Mouse (Mus musculus): ENCODE data around the gene Dhrs11. TPM values are rescaled to one million over a fixed set of nuclear protein-coding genes. Genes with fewer than 3 reads are reported as not detected.
"Not testable (repeated sequence)": the region's sequence is repeated elsewhere in the genome, so short reads cannot be mapped to it uniquely, and the experiment has no call there.

The Dhrs11 gene
- 13.1 and 15.1 TPM in 2 replicates for polyA plus RNA-seq (2016; fragmentation: Nextera tagmentation; extraction: Ambion mirVana)

- peaks cover 21% of the 10 kb centered on the region for H3K4me1 ChIP-seq (replicated peaks)
- peak within 1 kb of the TSS; percentile 82 for H3K27ac ChIP-seq
- H3K9me3 ChIP-seq, result no peaks in the 10 kb centered on the region
Measured at GRCm38 (mm10) chr11:84828516-84829399, at the start of gene Dhrs11. Gene Dhrs11 (minus strand): TSS chr11:84828994.

GRCm38 (mm10) chr11:84876020-84876419 is 47.2 kb upstream of the Dhrs11 start:
- not testable (repeated sequence) for DNase-seq (ENCODE audit: low spot score); H3K4me3 ChIP-seq; H3K27ac ChIP-seq; H3K27me3 ChIP-seq (ENCODE audit: insufficient read depth, poor library complexity, severe bottlenecking); H3K9me3 ChIP-seq
- H3K4me1 ChIP-seq (replicated peaks), result peaks cover 27% of the 10 kb centered on the region
- H3K36me3 ChIP-seq, result peaks cover 28% of the 10 kb centered on the region
- WGBS, result 56% methylated on average over 1 of the region's 1 CpGs

More at GRCm38 (mm10) chr11:84828516-84829399, at the start of gene Dhrs11:
- DNase-seq (ENCODE audit: low spot score), result peak; percentile 89
- H3K27me3 ChIP-seq (ENCODE audit: insufficient read depth, poor library complexity, severe bottlenecking), result no peaks in the 10 kb centered on the region
- H3K36me3 ChIP-seq, result peaks cover 44% of the 10 kb centered on the region
- WGBS, result under 1% methylated on average over 62 of the region's 62 CpGs
- peak within 1 kb of the TSS; percentile 76 for H3K4me3 ChIP-seq

- peaks cover 26% of the 10 kb centered on the region for H3K36me3 ChIP-seq
- 84% methylated on average over 1 of the region's 1 CpGs for WGBS
- H3K27ac ChIP-seq, result no peak overlapping the region
- H3K4me3 ChIP-seq, result no peak overlapping the region
- no peaks in the 10 kb centered on the region for H3K9me3 ChIP-seq
- H3K27me3 ChIP-seq (ENCODE audit: insufficient read depth, poor library complexity, severe bottlenecking), result no peaks in the 10 kb centered on the region
- H3K4me1 ChIP-seq (replicated peaks), result peaks cover 27% of the 10 kb centered on the region
- DNase-seq (ENCODE audit: low spot score), result no peak
Measured at GRCm38 (mm10) chr11:84873042-84873833, 44.4 kb upstream of the Dhrs11 start.

GRCm38 (mm10) chr11:84871548-84872069 is 42.8 kb upstream of the Dhrs11 start:
- no peaks in the 10 kb centered on the region for H3K9me3 ChIP-seq
- no peak for DNase-seq (ENCODE audit: low spot score)
- peak overlapping the region; percentile 97 for H3K27ac ChIP-seq
- peak overlapping the region; percentile 96 for H3K4me3 ChIP-seq
- 81% methylated on average over 4 of the region's 4 CpGs for WGBS
- peaks cover 15% of the 10 kb centered on the region for H3K36me3 ChIP-seq
- H3K4me1 ChIP-seq (replicated peaks), result peaks cover 38% of the 10 kb centered on the region
- H3K27me3 ChIP-seq (ENCODE audit: insufficient read depth, poor library complexity, severe bottlenecking), result no peaks in the 10 kb centered on the region

- WGBS, result 3% methylated on average over 10 of the region's 10 CpGs
- DNase-seq (ENCODE audit: low spot score), result no peak
- H3K27me3 ChIP-seq (ENCODE audit: insufficient read depth, poor library complexity, severe bottlenecking), result no peaks in the 10 kb centered on the region
- H3K9me3 ChIP-seq, result no peaks in the 10 kb centered on the region
- H3K4me1 ChIP-seq (replicated peaks), result peaks cover 41% of the 10 kb centered on the region
- H3K27ac ChIP-seq, result peak overlapping the region; percentile 97
- H3K36me3 ChIP-seq, result peaks cover 11% of the 10 kb centered on the region
- peak overlapping the region; percentile 96 for H3K4me3 ChIP-seq
Measured at GRCm38 (mm10) chr11:84871046-84871445, 42.3 kb upstream of the Dhrs11 start.

- Histone ChIP-seq H3K4me1 (replicated peaks) (peaks cover 41% of the 10 kb centered on the region), H3K4me3 (peak within 1 kb of the TSS; percentile 96), H3K27ac (peak within 1 kb of the TSS; percentile 97), H3K27me3 (ENCODE audit: insufficient read depth, poor library complexity, severe bottlenecking) (no peaks in the 10 kb centered on the region), H3K9me3 (no peaks in the 10 kb centered on the region), H3K36me3 (peaks cover 11% of the 10 kb centered on the region)
- peak; percentile 91 for DNase-seq (ENCODE audit: low spot score)
- WGBS, result under 1% methylated on average over 59 of the region's 62 CpGs
Measured at GRCm38 (mm10) chr11:84870337-84871043, 41.7 kb upstream of the Dhrs11 start, which contains the start of gene Ggnbp2. Gene Ggnbp2 (minus strand): TSS chr11:84870817.

- peaks cover 10% of the 10 kb centered on the region for H3K36me3 ChIP-seq
- peak; percentile 98 for DNase-seq (ENCODE audit: low spot score)
- under 1% methylated on average over 61 of the region's 61 CpGs for whole genome bisulfite sequencing
Measured at GRCm38 (mm10) chr11:84869537-84870232, 40.9 kb upstream of the Dhrs11 start.

GRCm38 (mm10) chr11:84868786-84869259 is 40.0 kb upstream of the Dhrs11 start:
- no peak for DNase-seq (ENCODE audit: low spot score)
- WGBS, result 18% methylated on average over 7 of the region's 7 CpGs
- H3K27me3 ChIP-seq (ENCODE audit: insufficient read depth, poor library complexity, severe bottlenecking), result no peaks in the 10 kb centered on the region
- peaks cover 41% of the 10 kb centered on the region for H3K4me1 ChIP-seq (replicated peaks)
- peak overlapping the region; percentile 97 for H3K27ac ChIP-seq
- H3K4me3 ChIP-seq, result peak overlapping the region; percentile 96
- H3K9me3 ChIP-seq, result no peaks in the 10 kb centered on the region
- peaks cover 5% of the 10 kb centered on the region for H3K36me3 ChIP-seq

More at GRCm38 (mm10) chr11:84869537-84870232, 40.9 kb upstream of the Dhrs11 start:
- Histone ChIP-seq H3K4me3 (peak overlapping the region; percentile 96), H3K4me1 (replicated peaks) (peaks cover 41% of the 10 kb centered on the region), H3K9me3 (no peaks in the 10 kb centered on the region), H3K27ac (peak overlapping the region; percentile 97), H3K27me3 (ENCODE audit: insufficient read depth, poor library complexity, severe bottlenecking) (no peaks in the 10 kb centered on the region)

- 93% methylated on average over 2 of the region's 2 CpGs for WGBS
- Histone ChIP-seq H3K9me3 (no peaks in the 10 kb centered on the region), H3K4me1 (replicated peaks) (peaks cover 41% of the 10 kb centered on the region), H3K27me3 (ENCODE audit: insufficient read depth, poor library complexity, severe bottlenecking) (no peaks in the 10 kb centered on the region), H3K4me3 (0 out of 2 replicates have a peak overlapping the region, but pooled peaks have one; percentile 6), H3K36me3 (no peaks in the 10 kb centered on the region; the same call in 1 of the 2 replicates), H3K27ac (no peak overlapping the region)
- DNase-seq (ENCODE audit: low spot score), result no peak
Measured at GRCm38 (mm10) chr11:84867586-84867985, 38.8 kb upstream of the Dhrs11 start.

- Histone ChIP-seq H3K27ac (no peak overlapping the region), H3K4me1 (replicated peaks) (peaks cover 31% of the 10 kb centered on the region), H3K9me3 (no peaks in the 10 kb centered on the region), H3K4me3 (no peak overlapping the region), H3K27me3 (ENCODE audit: insufficient read depth, poor library complexity, severe bottlenecking) (no peaks in the 10 kb centered on the region), H3K36me3 (peaks cover 16% of the 10 kb centered on the region)
- DNase-seq (ENCODE audit: low spot score), result no peak
- 93% methylated on average over 2 of the region's 2 CpGs for WGBS
Measured at GRCm38 (mm10) chr11:84865268-84865667, 36.5 kb upstream of the Dhrs11 start.

- Histone ChIP-seq H3K27ac (no peak overlapping the region), H3K36me3 (peaks cover 86% of the 10 kb centered on the region), H3K9me3 (no peaks in the 10 kb centered on the region), H3K27me3 (ENCODE audit: insufficient read depth, poor library complexity, severe bottlenecking) (no peaks in the 10 kb centered on the region), H3K4me1 (replicated peaks) (no peaks in the 10 kb centered on the region), H3K4me3 (no peak overlapping the region)
- no peak for DNase-seq (ENCODE audit: low spot score)
- WGBS, result 93% methylated on average over 6 of the region's 6 CpGs
Measured at GRCm38 (mm10) chr11:84855285-84855684, 26.5 kb upstream of the Dhrs11 start.
